In genomic region chr13:31477171-31477867, GRCm38 (mm10) we compare ENCODE assay signal across 20 mouse cellular contexts.
DNase-seq lines count a peak whose midpoint lies in the region; ATAC-seq lines count a peak whose summit lies in the region.
"Had no signal": no experiment of that assay in that cellular context is flagged by ENCODE, and none has a peak within 500 bp of the region (broad histone marks: within the 10 kb centered on the region; RNA-seq: fewer than 3 reads in every experiment).

No protein-coding gene starts in this region.

- H3K9ac ChIP-seq in kidney, embryonic 15.5 days: no peak overlapping the region
- no peak overlapping the region for H3K9ac ChIP-seq in forebrain, embryonic 16.5 days (replicated peaks; ENCODE audit: low read depth, low read length)
- H3K9ac ChIP-seq: forebrain, embryonic 12.5 days; heart, embryonic 12.5 days; hindbrain, embryonic 15.5 days; lung, embryonic 14.5 days; neural tube, embryonic 13.5 days had no signal

- no peaks in the 10 kb centered on the region for H3K36me3 ChIP-seq in kidney, embryonic 15.5 days
- H3K36me3 ChIP-seq in forebrain, embryonic 16.5 days (ENCODE audit: control insufficient read depth, insufficient read depth): no peaks in the 10 kb centered on the region
- H3K36me3 ChIP-seq: forebrain, embryonic 12.5 days; heart, embryonic 12.5 days; hindbrain, embryonic 15.5 days; neural tube, embryonic 13.5 days had no signal

- H3K27me3 ChIP-seq in kidney, embryonic 15.5 days: no peaks in the 10 kb centered on the region
- H3K27me3 ChIP-seq in forebrain, embryonic 16.5 days (replicated peaks; ENCODE audit: control insufficient read depth, insufficient read depth, low read length): no peaks in the 10 kb centered on the region
- H3K27me3 ChIP-seq: CH12.LX; forebrain, embryonic 12.5 days; heart, embryonic 12.5 days; hindbrain, embryonic 15.5 days; neural tube, embryonic 13.5 days had no signal

- H3K4me3 ChIP-seq in kidney, embryonic 15.5 days (replicated peaks): no peak overlapping the region
- no peak overlapping the region for H3K4me3 ChIP-seq in forebrain, embryonic 16.5 days (replicated peaks; ENCODE audit: low read length)
- H3K4me3 ChIP-seq: forebrain, embryonic 12.5 days; heart, embryonic 12.5 days; hindbrain, embryonic 15.5 days; neural tube, embryonic 13.5 days had no signal

- H3K9me3 ChIP-seq in kidney, embryonic 15.5 days (replicated peaks): no peaks in the 10 kb centered on the region
- no peaks in the 10 kb centered on the region for H3K9me3 ChIP-seq in forebrain, embryonic 16.5 days (ENCODE audit: control insufficient read depth, low read length)
- H3K9me3 ChIP-seq: forebrain, embryonic 12.5 days; heart, embryonic 12.5 days; hindbrain, embryonic 15.5 days; neural tube, embryonic 13.5 days had no signal

- H3K4me1 ChIP-seq in kidney, embryonic 15.5 days: no peaks in the 10 kb centered on the region
- H3K4me1 ChIP-seq in forebrain, embryonic 16.5 days (replicated peaks; ENCODE audit: control insufficient read depth, insufficient read depth, low read length): peaks cover 3% of the 10 kb centered on the region; the same call in 1 of the 2 replicates
- H3K4me1 ChIP-seq: forebrain, embryonic 12.5 days; hindbrain, embryonic 15.5 days; neural tube, embryonic 13.5 days had no signal

- WGBS in kidney, embryonic 15.5 days: 54% methylated on average over 1 of the region's 1 CpGs
- 46% methylated on average over 1 of the region's 1 CpGs for WGBS in forebrain, embryonic 16.5 days

- no peak overlapping the region for H3K4me2 ChIP-seq in kidney, embryonic 15.5 days
- no peak overlapping the region for H3K4me2 ChIP-seq in forebrain, embryonic 16.5 days (ENCODE audit: low read length)
- H3K4me2 ChIP-seq: forebrain, embryonic 12.5 days; heart, embryonic 12.5 days; hindbrain, embryonic 15.5 days; lung, embryonic 14.5 days; midbrain, embryonic 11.5 days; neural tube, embryonic 13.5 days had no signal

- ATAC-seq in kidney, embryonic 15.5 days (replicated peaks; ENCODE audit: low FRiP score): no peak; the same call in 1 of the 2 replicates
- no peak for ATAC-seq in forebrain, embryonic 16.5 days

- no peak overlapping the region for H3K27ac ChIP-seq in kidney, embryonic 15.5 days
- H3K27ac ChIP-seq in forebrain, embryonic 16.5 days (ENCODE audit: low read length): no peak overlapping the region
- H3K27ac ChIP-seq: forebrain, embryonic 12.5 days; hindbrain, embryonic 15.5 days; neural tube, embryonic 13.5 days had no signal

- DNase-seq in kidney, adult 11 months: peak; percentile 31
- DNase-seq in ES-CJ7 (ENCODE audit: low read depth, low spot score): peak; percentile 19
- peak; percentile 4 for DNase-seq in brain, adult 2 months (ENCODE audit: low read depth, low spot score)
- peak; percentile 4 to 48 for DNase-seq in kidney, postnatal 25 days
- DNase-seq in MN1 (ENCODE audit: low spot score): no peak
- no peak for DNase-seq in left cerebral cortex, adult 9 months (ENCODE audit: low spot score in 2 of 2)
- DNase-seq: embryo, embryonic 11 days; gastrocnemius, postnatal 36 days; layer of hippocampus, postnatal 36 days; lung, embryonic 14.5 days; lung, postnatal 4 days; thymus, postnatal 14 days had no signal

Comparison
In these comparisons a context has a peak if more than half of its experiments do, and no peak if none do; other contexts are left out.
1. DNase-seq: peak in kidney, adult 11 months (single experiment), ES-CJ7 (single experiment), brain, adult 2 months (single experiment) and kidney, postnatal 25 days (2 of 2); none in MN1 (single experiment) and left cerebral cortex, adult 9 months (0 of 2).